Mouse (Mus musculus) C2C12 (cell line): ENCODE data around the gene Uox.

Source experiments
- CEBPB ChIP-seq: IDR thresholded peaks from one replicate; pipeline ENCODE4 v1.6.1; 2011; ENCODE audit warnings: low read depth, mild to moderate bottlenecking, control low read depth, moderate library complexity
- CTCF ChIP-seq: IDR thresholded peaks from one replicate; pipeline ENCODE4 v1.5.1; 2011; ENCODE audit not compliant: control insufficient read depth, insufficient read depth, insufficient read length
- FOSL1 ChIP-seq: IDR thresholded peaks from one replicate; pipeline ENCODE4 v1.8.0; 2011; ENCODE audit warnings: mild to moderate bottlenecking, low read length; ENCODE audit not compliant: poor library complexity, insufficient read depth, severe bottlenecking
- MAX ChIP-seq: IDR thresholded peaks from one replicate; pipeline ENCODE4 v1.6.1; 2011; ENCODE audit warnings: mild to moderate bottlenecking, control low read depth
- MYOD1 ChIP-seq: IDR thresholded peaks from one replicate; pipeline ENCODE4 v1.6.1; 2011; ENCODE audit warnings: low read depth; ENCODE audit not compliant: control insufficient read depth, insufficient read length
- MYOG ChIP-seq: IDR thresholded peaks from one replicate; pipeline ENCODE4 v1.6.1; 2011; ENCODE audit not compliant: control insufficient read depth, insufficient read length; ENCODE audit errors: extremely low read depth
- USF1 ChIP-seq: IDR thresholded peaks from one replicate; pipeline ENCODE4 v1.6.1; 2011; ENCODE audit warnings: low read depth, mild to moderate bottlenecking, control low read depth, moderate library complexity

GRCm38 (mm10) chr3:146591159-146591558, 20.9 kb downstream of the Uox start:
- TF ChIP-seq MAX (no peak), CTCF (no peak), MYOD1 (no peak), CEBPB (no peak), USF1 (no peak), MYOG (no peak), FOSL1 (no peak)
